Mouse (Mus musculus): ENCODE data around the gene B9d2.

DNA sequence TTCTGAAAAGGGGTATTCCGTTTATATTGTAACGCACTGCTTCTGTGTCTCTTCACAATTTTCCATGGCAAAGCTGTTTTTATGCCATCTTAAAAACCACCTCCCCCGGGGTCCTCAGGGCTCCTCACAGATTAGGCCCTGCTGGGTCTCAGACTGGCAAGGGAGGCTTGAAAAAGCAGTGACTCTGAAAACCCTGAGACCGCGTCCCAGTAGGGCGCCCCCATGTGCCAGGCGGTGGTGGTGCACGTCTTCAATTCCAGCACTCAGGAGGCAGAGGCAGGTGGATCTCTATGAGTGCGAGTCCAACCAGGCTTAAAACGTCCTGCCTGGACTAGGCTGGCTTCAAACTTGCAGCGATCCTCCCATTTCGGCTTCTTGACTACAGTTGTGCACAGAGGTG is 20.2 kb downstream of the B9d2 start:
- peak; percentile 50 for TF ChIP-seq CTCF (IDR thresholded peaks at IDR 0.05; ENCODE audit: low read depth)
- no peak for TF ChIP-seq EP300 (IDR thresholded peaks at IDR 0.05; ENCODE audit: low read depth)

All from liver, postnatal 0 days (tissue).